Mouse (Mus musculus): ENCODE results near the gene Ap5s1. TPM values are rescaled to one million over a fixed set of nuclear protein-coding genes. Genes with fewer than 3 reads are reported as not detected.

Gene Ap5s1
- polyA plus RNA-seq, 2 experiments from 2014 or later: 14.8 to 23.9 TPM

DNA sequence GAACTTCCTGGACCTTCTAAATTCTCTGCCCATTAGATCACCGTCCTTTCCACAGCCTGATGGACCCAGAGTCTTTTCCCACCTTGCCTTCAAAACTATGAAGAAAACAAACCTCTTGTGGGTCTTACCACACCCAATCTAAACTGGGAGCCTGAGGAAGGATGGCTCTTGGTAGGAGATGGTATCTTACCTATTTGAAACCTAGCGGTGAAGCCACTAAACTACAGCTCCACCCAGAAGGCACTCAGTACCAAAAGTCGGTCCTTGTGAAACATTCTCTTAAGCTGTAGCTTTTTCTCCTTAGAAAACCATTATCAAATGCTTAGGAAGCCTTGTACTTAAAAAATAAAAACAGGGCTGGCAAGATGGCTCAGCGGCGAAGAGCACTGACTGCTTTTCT, 18.6 kb upstream of the Ap5s1 start:
- ATAC-seq: no peak

DNA sequence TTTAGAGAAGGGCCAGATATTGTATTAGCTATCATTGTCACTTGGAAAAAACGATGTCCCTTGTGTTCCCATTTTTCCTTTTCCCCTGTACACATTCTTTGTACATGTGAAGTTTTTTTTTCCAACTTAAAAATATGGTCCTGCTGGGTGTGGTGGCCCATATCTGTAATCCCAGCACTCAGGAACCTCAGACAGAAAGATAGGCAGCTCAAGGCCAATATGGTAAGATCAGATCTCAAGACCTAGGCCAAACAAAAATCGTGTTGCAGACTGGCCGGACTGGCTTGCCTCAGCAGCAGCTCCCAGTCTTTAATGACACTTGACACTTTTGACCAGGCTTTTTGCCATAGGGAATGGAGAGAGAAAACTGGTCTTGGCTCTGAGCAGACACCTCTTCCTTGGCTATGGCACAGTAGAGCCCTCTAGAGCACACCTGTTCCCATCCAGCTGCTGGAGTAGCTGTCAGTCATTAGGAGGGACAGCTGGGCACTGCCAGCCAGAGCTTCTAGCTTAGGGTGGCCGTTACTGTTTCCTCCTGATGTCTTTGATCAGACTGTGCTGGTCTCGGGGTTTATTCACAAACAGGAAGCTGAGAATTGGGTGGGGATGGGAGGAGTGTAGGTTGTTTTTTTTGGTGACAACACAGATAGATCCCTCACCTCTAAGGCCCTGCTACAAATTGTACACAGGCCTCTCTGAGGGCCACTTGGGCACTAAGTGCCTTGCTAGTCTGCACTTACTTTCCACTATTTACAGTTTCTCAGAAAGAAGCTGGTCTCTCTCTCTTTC, 17.2 kb upstream of the Ap5s1 start:
- ATAC-seq: peak; percentile 49

DNA sequence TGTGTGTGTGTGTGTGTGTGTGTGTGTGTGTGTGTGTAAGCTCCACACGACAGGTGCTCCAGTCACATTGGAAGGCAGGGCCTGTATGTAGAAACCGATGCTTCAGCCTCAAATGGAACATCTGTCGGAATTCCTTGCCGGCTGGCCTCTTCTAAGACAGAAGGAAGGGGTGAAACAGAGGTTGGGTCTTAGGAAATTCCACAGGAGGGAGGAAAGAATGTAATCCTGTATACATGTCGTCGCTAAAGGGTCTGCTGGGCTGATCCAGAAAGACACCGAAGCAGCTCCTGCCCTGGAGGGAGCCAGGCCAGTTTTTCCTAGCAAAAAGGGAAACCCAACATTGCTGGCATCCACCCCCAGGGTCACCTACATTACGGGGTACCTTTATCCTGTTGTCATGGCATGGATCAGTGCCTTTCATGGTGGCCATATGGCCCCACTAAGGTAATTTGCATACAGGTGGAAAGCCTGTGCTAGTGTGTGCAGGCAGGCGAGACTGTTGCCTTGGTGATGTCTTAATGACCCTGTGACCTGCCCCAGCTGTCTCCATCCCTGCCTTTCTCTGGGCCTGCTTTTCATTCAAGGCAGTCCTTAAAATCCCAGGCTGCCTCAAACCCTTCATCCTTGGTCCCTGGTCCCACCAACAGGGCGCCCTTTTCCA, 16.4 kb upstream of the Ap5s1 start:
- ATAC-seq: peak; percentile 5

DNA sequence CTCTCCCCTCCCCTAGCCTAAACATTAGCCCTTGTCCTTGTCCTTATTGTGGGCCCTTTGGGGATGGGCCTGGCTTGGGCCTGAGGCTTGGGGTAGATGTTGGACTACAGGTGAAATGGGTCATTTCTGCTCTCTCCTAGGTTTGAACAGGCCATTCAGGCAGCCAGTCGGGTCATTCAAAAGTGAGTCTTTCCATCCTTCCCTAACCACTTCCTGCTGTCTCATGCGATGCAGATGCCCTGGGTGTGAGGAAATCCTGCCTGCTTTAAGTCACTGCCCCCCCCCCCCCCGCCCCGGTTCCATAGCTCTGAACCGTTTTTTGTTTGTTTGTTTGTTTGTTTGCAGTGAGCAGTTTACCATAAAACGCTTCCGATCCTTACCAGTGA, 15.9 kb upstream of the Ap5s1 start:
- ATAC-seq: peak; percentile 20

DNA sequence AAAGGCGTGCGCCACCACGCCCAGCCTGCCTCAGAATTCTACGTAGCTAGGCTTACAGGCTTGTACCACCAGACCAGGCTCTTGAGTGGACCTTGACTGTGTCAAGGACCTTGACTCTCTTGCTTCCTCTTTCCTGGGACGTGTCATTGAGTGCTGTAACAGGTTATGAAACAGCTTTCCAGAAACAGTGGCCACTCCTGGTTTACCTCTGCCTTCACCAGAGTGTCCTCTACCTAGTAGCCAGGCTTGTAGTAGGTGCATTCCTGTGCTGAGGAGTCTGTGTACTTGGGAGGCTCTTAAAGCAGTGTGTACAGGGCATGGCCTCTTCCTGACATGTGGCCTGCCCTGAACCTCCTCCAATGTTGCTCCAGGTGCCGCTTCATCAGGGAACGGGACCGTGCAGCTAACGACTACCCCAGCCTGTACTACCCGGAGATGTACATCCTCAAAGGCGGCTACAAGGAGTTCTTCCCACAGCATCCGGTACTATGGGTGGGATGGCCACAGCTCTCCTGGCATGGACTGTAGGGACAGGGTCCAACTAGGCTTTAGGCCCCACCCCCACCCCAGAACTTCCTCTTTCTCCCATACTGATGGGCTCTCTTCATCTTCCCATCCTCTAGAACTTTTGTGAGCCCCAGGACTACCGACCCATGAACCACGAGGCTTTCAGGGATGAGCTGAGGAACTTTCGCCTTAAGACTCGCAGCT, 10.1 kb upstream of the Ap5s1 start:
- no peak for ATAC-seq

DNA sequence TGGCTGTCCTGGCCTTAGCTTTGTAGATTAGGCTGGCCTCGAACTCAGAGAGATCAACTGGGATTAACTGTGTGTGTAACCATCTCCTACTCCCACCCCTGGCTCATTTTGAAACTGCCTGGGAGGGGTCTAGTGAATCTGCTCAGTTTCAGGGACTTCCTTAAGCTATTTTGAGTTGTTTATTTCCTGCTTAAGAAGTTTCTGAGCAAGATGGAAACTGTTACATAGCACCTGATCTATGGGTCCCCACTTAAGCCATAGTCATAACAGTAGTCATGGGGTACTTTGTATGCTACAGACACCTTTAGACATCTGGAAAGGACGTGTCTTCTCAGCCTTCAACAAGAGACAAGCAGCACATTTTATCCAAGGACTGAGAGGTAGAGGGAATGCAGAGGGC, 6.2 kb upstream of the Ap5s1 start:
- no peak for ATAC-seq

DNA sequence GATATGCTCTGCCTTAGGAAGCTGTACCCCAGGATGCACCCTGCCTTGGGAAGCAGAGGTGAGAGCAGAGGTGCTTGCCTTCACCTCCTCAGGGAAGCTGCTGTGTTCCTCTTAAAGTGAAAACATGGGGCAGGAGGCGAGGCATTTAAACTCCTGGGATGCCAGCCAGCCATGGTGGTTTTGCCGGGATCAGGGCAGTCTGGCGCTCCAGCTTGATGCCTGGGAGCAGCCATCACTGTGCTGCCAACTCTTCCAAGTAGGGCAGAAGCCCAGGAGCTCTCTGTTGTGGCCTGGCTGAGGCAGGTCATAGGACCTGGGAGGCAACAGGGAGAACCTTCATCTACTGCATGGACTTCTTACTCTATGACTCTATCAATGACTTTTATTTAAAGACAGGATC, 5.6 kb upstream of the Ap5s1 start:
- no peak for ATAC-seq

DNA sequence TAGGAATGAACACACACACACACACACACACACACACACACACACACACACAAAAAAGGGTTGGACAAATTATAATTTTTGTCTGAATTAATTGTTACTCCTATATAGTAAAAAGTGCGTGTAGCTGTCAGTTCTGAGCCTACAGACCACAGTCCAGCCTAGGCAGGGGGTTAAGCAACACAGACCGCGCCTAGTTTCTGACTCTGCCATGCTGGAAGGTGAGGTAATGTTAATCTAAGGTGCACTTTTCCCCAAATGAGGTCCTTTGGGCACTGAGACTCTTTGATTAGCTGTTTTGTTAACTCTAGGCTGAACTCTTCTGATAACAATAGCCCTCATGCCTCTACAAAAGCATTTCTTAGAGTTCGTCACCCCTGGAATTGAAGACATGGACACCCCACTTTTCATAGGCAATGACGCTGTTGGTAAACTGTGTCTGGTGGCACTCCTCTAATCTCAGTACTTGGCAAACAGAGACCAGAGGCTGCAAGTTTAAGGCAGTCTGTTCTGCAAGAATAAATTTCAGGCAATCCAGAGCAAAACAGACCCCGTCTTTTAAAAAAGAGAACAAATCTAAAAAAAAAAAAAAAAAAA, 3.0 kb upstream of the Ap5s1 start:
- ATAC-seq: no peak

DNA sequence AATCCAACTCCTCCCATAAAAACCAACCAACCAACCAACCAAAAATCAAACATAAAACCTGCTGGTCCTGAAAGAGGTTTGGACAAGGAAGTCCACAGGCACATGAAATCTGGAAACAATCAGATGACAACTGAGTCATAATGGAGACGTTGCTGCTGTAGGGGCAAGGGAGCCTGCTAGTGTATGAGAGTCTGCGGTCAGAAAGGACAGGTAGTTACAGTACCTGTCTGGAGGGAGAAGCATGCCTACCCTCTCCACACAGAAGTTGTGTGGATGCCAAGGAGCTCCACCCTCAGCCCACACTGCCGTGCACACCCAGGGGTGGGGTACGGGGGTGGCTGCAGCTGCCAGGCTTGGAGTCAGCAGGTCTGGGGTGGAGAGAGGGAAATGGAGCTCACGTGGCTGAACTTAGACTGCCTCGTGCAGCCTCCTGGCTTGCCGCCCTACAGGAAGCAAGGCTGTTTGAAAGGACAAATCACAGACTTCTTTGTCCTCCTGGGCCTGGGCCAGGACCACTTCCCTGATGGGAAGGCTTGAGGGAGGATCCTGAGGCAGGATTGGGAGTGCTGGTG, 2.4 kb upstream of the Ap5s1 start:
- ATAC-seq: peak; percentile 55

DNA sequence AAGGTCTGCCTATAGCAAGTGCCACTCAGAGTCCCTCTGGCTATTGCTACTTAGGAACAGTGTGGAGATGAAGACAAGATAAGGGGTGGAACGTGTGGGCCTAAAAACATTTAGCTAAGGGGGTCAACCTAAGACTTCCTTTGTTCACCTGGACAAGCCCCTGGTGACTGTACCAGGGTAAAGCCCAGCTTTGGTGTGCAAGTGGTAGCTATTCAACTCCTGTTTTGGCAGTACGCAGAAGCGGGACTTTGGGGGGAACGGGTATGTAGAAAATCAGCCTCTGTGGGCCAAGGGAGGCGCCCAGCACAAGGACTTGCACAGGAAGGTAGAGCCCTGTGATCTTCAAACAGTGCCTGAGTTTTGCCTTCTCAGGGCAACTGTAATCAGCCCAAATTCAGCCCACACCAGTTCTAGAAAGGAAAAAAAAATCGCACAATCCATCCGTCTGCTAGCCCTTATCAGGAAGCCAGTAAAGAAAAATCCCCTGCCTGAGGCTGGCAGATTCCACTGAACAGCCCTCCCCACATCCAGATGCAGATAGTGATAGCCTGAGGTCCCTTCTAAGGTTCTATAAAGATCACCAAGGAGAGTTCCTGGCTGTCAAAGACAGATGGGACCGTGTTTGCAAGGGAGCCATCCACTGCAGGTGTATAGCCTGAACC, 1.2 kb upstream of the Ap5s1 start:
- no peak for ATAC-seq

DNA sequence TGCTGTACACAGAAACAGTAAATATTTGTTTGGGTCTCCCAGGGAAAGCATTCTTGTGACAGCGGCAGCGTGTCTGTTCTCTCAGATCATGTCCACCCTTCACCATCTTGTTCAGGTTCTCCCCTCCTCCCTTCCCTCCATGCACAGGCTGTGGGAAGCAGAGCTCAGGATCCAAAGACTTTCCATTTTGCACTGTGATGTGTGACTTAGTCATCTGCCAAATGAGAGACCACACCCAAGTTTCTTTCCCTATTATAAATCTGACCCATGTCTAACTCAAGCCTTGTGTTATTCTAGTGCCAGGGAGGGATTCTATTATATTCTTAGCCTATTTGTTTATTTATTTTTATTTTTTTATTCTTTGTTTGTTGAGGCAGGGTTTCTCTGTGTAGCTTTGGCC, 1.5 kb downstream of the Ap5s1 start:
- ATAC-seq: no peak

DNA sequence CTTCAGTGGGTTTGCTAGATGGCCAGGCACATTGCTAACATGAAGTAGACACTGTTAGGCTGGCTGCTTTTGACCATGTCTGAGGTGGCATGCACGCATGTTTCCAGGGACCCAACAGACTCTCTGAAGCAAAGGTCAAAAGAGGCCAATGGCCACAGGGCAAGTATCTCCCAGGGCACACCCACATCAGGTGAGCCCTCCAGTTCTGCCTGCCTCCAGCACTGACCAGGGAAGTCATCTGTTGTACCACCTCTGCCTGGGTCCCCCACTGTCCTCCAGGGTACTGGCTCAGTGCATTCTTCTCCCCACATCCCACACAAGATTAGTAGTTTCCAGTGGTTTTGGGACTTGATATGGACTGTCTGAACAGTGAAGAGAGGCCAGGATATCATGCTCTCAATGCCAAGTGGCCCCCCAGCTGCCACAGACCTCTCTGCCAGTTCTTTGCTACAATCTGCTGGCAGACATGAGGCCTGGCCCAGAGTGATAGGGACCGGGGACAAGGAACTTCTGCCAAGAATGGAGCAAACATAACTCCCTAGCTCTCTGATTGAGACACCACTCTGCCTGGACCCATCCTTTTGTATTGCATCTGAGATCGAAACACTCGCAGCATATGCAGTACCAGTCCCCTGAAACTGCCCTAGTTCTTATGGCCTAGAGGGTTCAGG, 2.4 kb downstream of the Ap5s1 start:
- no peak for ATAC-seq

DNA sequence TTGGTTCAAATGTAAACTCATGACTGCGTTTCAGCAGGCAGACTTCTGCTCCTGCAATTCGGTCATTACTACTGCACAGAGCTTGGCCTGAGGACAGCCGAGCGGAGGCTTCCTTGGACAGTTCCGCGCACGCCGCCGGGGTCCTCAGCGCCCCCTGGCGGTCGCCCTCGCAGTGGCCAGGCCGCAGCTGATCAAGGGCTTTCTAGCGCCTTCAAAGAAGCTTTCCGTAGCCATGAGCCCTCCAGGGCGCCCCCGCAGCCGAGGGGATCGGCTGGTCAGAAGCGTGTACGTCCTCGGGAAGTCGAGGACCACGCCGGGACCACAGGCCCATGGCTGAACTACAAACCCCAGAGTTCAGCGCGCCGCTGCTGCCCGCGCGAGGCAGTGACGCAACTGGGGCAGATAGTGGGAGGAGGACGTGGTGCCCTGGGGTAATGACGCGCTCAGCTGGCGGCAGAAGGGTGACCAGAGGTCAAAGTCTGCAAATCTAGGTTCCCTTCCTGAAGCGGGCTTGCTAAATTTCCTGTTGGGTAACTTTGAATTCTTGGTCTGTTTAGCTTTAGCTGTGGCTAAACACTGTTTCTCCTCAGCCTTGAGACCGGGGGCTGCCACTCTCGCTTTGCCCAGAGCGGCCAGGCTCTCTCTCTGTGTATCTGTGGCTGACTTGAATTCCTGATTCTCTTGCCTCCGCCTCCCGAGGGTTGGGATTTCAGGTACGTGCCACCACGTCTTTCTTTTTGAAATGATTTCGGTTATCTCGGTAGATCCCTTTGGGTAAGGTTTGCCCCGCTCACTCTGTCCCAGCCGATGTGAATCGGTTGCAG, 3.3 kb downstream of the Ap5s1 start:
- ATAC-seq: peak; percentile 98

DNA sequence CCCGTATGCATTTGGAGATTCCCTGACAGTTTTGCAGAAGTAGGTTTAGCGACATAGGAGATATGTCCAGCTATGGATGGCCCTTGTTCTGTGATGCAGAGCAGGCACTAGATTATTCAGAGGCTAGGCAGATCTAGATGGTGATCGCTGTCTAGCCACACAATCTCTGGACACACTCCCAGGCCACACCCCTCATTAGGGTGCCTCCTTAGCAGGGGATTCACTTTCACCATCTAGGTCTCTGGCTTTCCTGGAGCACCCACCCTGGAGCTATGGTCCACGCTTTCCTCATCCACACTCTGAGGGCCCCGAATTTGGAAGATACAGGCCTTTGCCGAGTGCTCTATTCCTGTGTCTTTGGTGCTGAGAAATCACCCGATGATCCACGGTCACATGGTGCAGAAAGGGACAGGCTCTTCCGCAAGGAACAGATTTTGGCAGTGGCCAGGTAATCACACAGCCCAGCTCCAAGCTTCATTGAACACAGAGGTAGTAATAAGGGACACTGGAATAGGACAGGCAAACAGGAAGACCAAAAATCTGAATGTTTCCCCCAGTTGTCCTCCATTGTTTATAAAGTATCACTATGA, 4.2 kb downstream of the Ap5s1 start:
- ATAC-seq: no peak

DNA sequence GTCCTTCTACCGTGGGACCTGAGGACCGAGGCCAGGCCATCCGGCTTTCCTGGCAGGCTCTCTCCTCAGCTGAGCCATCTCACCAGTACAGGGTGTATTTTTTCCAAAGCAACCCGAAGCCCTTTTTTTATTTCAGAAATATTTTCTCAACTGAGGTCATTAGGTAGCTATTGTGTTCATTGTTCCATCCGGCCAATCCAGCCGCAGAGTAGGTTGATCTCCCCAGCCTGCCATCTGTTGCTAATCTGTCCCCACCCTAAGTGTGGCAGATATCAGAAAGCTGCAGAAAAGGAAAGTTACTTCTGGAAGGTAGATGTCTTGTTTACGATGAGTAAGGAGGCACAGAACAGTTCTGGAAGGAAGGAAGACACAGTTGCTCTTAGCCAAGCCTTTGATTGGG, 6.9 kb downstream of the Ap5s1 start:
- ATAC-seq: no peak

DNA sequence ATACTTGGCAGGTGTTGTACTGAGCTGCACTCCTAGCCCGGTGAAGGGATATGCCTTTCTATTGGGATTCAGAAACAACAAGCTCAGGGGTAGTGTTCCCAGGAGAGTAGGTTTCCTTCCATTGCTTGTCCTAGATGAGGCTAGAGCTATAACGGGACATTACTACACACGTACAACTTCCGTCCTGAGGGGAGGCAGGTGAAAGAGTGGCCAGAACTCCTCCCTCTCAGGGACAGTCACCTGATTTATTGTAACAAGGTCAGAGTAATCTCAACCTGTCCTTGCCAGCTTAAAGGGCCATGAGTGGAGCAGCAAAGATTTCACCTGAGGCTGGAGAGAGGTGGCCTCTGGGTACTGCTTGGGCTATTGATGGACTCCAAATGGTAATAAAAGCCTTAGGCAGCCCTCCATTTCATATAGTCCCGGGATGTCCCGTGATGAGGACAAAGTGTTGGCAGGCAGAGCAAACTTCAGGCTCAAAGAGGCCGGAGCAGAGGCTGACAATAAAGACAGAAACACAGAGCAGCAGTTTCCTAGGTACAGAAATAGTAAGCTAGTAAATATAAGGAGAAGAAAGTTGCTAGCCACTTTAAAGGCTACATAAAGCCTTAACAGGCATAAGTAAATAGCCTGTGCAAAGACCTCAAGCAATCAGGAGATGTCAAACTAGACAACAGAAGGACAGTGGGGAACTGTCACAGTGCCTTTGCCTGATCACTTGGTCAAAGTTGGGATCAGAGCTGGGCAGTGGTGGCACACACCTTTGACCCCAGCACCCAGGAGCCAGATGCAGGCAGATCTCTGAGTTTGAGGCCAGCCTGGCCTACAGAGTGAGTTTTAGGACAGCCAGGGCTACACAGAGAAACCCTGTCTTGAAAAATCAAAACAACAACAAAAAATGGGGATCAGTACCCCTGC, 9.3 kb downstream of the Ap5s1 start:
- no peak for ATAC-seq

DNA sequence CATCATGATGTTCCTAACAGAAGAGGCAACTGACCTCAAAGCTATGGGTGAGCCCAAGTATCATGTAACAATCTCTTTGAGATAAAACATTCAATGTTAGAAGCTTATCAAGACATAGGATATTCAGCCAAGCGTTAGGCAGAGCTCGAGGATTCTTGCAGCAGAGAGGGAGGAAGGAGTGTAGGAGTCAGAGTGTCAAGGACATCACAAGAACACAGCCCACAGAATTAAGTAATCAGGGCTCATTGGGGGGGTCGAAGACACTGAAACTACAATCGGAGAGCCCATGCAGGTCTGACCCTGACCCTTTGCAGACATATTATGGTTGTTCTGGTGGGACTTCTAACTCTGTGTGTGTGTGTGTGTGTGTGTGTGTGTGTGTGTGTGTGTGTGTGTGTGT, 13.2 kb downstream of the Ap5s1 start:
- ATAC-seq: no peak

DNA sequence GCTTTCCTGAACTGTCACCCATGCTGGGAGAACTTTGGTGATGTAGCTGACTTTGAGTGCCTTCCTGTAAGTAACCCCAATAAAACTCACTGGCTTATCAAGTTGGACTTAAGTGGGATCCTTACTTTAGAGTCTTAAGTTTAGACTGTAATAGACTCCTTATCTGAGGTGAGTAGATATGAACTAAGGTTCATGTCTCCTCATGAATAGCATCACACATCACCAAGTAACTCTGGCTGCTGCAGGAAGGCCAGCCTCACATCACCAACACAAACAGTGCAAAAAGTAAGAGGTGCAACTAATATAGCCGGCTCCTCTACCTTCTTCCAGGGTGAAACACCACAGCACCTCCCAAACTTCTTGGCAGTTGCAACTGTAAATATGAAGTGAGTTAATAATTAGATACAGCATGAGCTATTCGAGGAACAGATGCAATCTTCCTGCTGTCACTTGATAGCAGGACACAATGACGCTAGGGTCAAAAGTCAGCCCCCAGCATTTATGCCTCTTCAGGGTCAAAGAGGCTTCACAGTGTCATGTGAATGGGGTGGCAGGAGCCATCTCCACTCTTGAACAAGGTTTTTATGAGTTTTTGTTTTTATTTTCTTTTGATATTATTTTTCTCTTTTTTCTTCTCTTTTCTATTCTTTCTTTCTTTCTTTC, 15.1 kb downstream of the Ap5s1 start:
- no peak for ATAC-seq

DNA sequence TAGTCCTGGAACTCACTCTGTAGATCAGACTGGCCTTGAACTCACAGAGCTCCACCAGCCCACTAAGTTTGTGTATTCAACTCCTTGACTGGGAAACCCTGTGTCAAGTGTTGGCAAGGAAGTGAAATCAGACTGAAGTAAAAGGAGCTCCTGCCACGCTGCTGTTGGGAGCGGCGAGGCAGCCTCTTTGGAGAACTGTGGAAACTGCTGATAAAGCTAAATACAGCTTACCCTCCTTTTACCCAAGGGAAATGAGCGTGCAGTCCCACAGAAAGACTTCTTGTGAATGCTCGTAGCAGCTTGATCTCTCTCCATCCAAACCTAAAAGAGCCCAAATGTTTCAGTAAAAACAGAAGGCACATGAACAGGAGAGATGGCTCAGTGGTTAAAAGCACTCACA, 15.7 kb downstream of the Ap5s1 start:
- no peak for ATAC-seq
